Mouse (Mus musculus) liver, embryonic 15.5 days (tissue): Measurements from ENCODE around the gene Vwa3b. TPM values are rescaled to one million over a fixed set of nuclear protein-coding genes. Genes with fewer than 3 reads are reported as not detected.

Source experiments
- ATAC-seq: fragments of 200-750 bp; cut with Nextera tagmentation; 2 replicates; pipeline ENCODE4 v1.8.0; 2017; ENCODE audit warnings: moderate number of reproducible peaks, mild to moderate bottlenecking, moderate library complexity; ENCODE audit not compliant: insufficient read depth
- H3K27ac ChIP-seq: fragments of 300-500 bp; sonication (generic); replicated peaks from 2 replicates; pipeline ENCODE4 v1.5.1; 2015; ENCODE audit warnings: mild to moderate bottlenecking, inconsistent platforms
- H3K27me3 ChIP-seq: fragments of 300-500 bp; sonication (generic); 2 replicates; pipeline ENCODE4 v1.6.1; 2015; ENCODE audit warnings: mild to moderate bottlenecking, inconsistent platforms
- H3K36me3 ChIP-seq: fragments of 300-500 bp; sonication (generic); replicated peaks from 2 replicates; pipeline ENCODE4 v1.6.1; 2015; ENCODE audit warnings: moderate library complexity, mild to moderate bottlenecking, inconsistent platforms
- H3K4me1 ChIP-seq: fragments of 300-500 bp; sonication (generic); replicated peaks from 2 replicates; pipeline ENCODE4 v1.6.1; 2015; ENCODE audit warnings: inconsistent platforms
- H3K4me2 ChIP-seq: fragments of 300-500 bp; sonication (generic); 2 replicates; pipeline ENCODE4 v1.6.1; 2015; ENCODE audit warnings: moderate library complexity, mild to moderate bottlenecking, inconsistent platforms
- H3K4me3 ChIP-seq: fragments of 300-500 bp; sonication (generic); replicated peaks from 2 replicates; pipeline ENCODE4 v1.5.1; 2015; ENCODE audit warnings: mild to moderate bottlenecking, inconsistent platforms
- H3K9ac ChIP-seq: fragments of 300-500 bp; sonication (generic); 2 replicates; pipeline ENCODE4 v1.6.1; 2015; ENCODE audit warnings: moderate library complexity, mild to moderate bottlenecking, inconsistent platforms
- H3K9me3 ChIP-seq: fragments of 300-500 bp; sonication (generic); replicated peaks from 2 replicates; pipeline ENCODE4 v1.6.1; 2016; ENCODE audit warnings: inconsistent platforms
- whole genome bisulfite sequencing: fragments of 180-500 bp; shearing (Covaris S2); methylation state at CpG from one replicate; pipeline ENCODE4 v1.1.7; 2015; ENCODE audit warnings: mixed read lengths; ENCODE audit not compliant: insufficient replicate concordance; 5-methylcytosine and 5-hydroxymethylcytosine counted together
- polyA plus RNA-seq: library from polyadenylated mRNA; unstranded; fragments of >200 nt; fragmentation: Nextera tagmentation; extraction: Ambion mirVana; gene quantifications from 2 replicates; pipeline ENCODE4 v1.2.1, GENCODE M21; 2015

Vwa3b gene
- polyA plus RNA-seq, 1 experiment from 2014 or later: not detected

DNA sequence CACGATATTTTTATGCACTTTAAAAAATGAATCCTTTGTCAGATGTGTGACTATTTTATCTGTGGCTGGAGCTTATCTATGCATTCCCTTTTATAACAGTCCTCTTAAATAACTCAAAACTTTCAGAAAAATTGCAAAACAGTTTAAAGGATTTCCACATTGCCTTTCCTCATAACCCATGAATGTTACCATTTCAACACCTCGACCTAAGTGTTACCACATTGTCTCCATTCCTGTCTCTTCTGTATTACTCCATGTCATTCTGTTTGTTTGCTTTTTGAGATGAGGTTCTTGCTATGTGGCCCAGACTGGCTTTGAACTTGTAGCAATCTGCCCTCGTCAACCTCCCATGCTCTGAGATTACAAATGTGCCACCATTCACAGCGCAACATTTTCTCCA is 175.0 kb downstream of the Vwa3b start:
- no peaks in the 10 kb centered on the region for H3K36me3 ChIP-seq
- no peak for ATAC-seq
- H3K9me3 ChIP-seq: no peaks in the 10 kb centered on the region
- WGBS: 66% methylated on average over 4 of the region's 4 CpGs
- H3K27me3 ChIP-seq: no peaks in the 10 kb centered on the region
- H3K4me1 ChIP-seq: no peaks in the 10 kb centered on the region
- no peak overlapping the region for H3K9ac ChIP-seq
- H3K27ac ChIP-seq: no peak overlapping the region
- H3K4me3 ChIP-seq: no peak overlapping the region
- H3K4me2 ChIP-seq: no peak overlapping the region

- Histone ChIP-seq H3K9ac (no peak overlapping the region), H3K4me1 (no peaks in the 10 kb centered on the region), H3K4me3 (no peak overlapping the region), H3K4me2 (no peak overlapping the region), H3K27me3 (no peaks in the 10 kb centered on the region), H3K36me3 (no peaks in the 10 kb centered on the region), H3K27ac (no peak overlapping the region), H3K9me3 (no peaks in the 10 kb centered on the region)
- 74% methylated on average over 8 of the region's 8 CpGs for WGBS
- no peak for ATAC-seq
These were observed 181.3 kb downstream of the Vwa3b start for GRCm38 (mm10) chr1:37207743-37208142.

- Histone ChIP-seq H3K4me2 (no peak overlapping the region), H3K4me1 (no peaks in the 10 kb centered on the region), H3K27ac (no peak overlapping the region), H3K4me3 (no peak overlapping the region), H3K27me3 (no peaks in the 10 kb centered on the region; the same call in 1 of the 2 replicates), H3K36me3 (no peaks in the 10 kb centered on the region), H3K9me3 (no peaks in the 10 kb centered on the region), H3K9ac (no peak overlapping the region)
- ATAC-seq: no peak
- 70% methylated on average over 9 of the region's 9 CpGs for WGBS
These were observed 186.0 kb downstream of the Vwa3b start for GRCm38 (mm10) chr1:37212375-37212774.

GRCm38 (mm10) chr1:37214144-37214543 is 187.7 kb downstream of the Vwa3b start, which contains the start of gene Cnga3:
TSS of gene Cnga3 (plus strand) at chr1:37214434.
- H3K4me2 ChIP-seq: no peak within 1 kb of the TSS
- H3K27me3 ChIP-seq: no peaks in the 10 kb centered on the region; the same call in 1 of the 2 replicates
- ATAC-seq: no peak
- no peak within 1 kb of the TSS for H3K9ac ChIP-seq
- WGBS: 63% methylated on average over 1 of the region's 1 CpGs
- H3K27ac ChIP-seq: no peak within 1 kb of the TSS
- no peaks in the 10 kb centered on the region for H3K9me3 ChIP-seq
- no peaks in the 10 kb centered on the region for H3K4me1 ChIP-seq
- H3K36me3 ChIP-seq: no peaks in the 10 kb centered on the region
- H3K4me3 ChIP-seq: no peak within 1 kb of the TSS

DNA sequence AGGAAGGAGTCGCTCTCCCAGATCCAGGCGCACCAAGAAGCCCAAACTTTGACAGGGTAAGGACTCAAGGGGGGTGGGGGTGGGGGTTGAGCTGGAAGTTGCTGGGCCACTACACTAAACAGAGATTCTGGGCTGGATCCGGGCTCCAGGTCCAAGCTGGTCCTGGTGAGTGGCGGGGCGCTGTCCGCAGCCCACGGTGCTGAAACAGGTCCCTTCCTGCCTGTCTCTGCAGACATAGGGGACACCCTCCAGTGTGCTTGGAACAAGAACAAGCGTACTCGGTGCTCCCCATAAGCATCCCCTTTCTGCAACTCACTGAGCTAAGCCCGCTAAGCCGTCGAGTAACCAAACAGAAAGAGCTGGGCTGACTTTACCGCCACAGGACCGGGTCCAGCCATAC is 192.0 kb downstream of the Vwa3b start:
- H3K4me2 ChIP-seq: no peak overlapping the region
- no peak overlapping the region for H3K9ac ChIP-seq
- H3K27ac ChIP-seq: no peak overlapping the region
- ATAC-seq: no peak
- H3K4me3 ChIP-seq: no peak overlapping the region
- H3K4me1 ChIP-seq: no peaks in the 10 kb centered on the region
- 10% methylated on average over 14 of the region's 14 CpGs for WGBS
- no peaks in the 10 kb centered on the region for H3K27me3 ChIP-seq
- H3K9me3 ChIP-seq: no peaks in the 10 kb centered on the region
- no peaks in the 10 kb centered on the region for H3K36me3 ChIP-seq

GRCm38 (mm10) chr1:37219593-37219992 is 193.2 kb downstream of the Vwa3b start:
- Histone ChIP-seq H3K27me3 (no peaks in the 10 kb centered on the region), H3K27ac (no peak overlapping the region), H3K4me3 (no peak overlapping the region), H3K36me3 (no peaks in the 10 kb centered on the region), H3K4me1 (no peaks in the 10 kb centered on the region), H3K4me2 (no peak overlapping the region), H3K9ac (no peak overlapping the region), H3K9me3 (no peaks in the 10 kb centered on the region)
- 69% methylated on average over 5 of the region's 5 CpGs for WGBS
- ATAC-seq: no peak

DNA sequence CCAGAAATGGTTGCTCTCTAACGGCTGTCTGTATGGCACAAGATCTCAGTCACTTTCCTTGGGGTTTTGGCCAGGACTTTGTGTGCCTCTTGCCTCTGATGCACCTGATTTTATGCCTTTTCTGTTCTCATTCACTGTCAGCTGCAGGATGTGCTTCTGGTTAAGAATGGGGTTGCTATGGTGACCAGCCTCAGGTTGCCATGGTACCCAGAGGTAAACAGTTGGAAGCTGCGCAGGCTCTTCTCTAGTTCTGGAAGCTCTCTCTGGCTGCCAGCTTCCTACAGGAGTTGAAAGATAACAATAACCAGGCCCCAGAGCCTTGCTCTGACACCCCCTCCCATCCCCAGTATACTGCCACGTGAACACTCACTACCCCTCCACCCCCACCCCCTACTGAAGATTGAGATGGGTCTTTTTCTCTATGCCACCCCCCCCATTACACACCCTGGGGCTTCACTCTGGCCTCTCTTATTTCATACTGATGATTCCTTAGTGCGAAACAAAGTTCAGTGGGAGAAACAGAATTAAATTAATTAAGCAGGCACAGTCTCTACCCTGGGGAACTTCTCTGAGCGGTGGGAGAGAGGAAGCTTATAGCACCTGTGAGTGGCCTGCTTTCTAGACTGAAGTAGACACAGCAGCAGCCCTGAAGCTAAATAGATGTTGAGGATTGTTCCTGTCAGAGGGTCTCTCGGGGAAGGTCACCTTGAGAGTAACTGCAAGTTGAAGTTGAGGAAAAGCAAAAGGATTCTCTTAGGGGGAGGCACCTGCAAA is 193.9 kb downstream of the Vwa3b start:
- Histone ChIP-seq H3K9ac (no peak overlapping the region), H3K36me3 (no peaks in the 10 kb centered on the region), H3K4me3 (no peak overlapping the region), H3K9me3 (no peaks in the 10 kb centered on the region), H3K27me3 (no peaks in the 10 kb centered on the region), H3K4me1 (no peaks in the 10 kb centered on the region), H3K27ac (no peak overlapping the region), H3K4me2 (no peak overlapping the region)
- 40% methylated on average over 6 of the region's 6 CpGs for WGBS
- ATAC-seq: no peak

DNA sequence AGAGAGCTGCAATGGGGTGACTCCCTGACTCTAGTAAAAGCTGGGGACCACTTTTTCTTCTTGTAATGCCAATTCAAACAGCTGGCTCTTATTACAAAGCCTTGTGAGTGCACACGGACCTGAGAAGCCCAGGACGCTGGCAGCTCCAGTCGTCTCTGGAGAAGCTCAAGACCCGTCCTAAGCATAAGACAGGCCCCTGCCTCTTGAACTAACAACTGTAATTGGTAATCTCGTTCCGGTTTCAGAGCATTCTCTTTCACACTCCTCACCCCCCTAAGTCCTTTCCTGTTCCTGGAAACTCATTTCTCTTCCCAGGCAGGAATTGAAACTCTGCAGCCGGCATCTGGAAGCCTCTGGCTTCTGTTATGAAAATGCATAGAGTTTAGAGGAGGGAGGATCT is 195.6 kb downstream of the Vwa3b start:
- no peaks in the 10 kb centered on the region for H3K9me3 ChIP-seq
- H3K27ac ChIP-seq: no peak overlapping the region
- H3K36me3 ChIP-seq: no peaks in the 10 kb centered on the region
- no peaks in the 10 kb centered on the region for H3K4me1 ChIP-seq
- no peak for ATAC-seq
- H3K4me2 ChIP-seq: no peak overlapping the region
- H3K9ac ChIP-seq: no peak overlapping the region
- no peak overlapping the region for H3K4me3 ChIP-seq
- 44% methylated on average over 7 of the region's 7 CpGs for WGBS
- no peaks in the 10 kb centered on the region for H3K27me3 ChIP-seq

GRCm38 (mm10) chr1:37230404-37230803 is 204.0 kb downstream of the Vwa3b start:
- H3K27me3 ChIP-seq: no peaks in the 10 kb centered on the region
- H3K4me1 ChIP-seq: no peaks in the 10 kb centered on the region
- no peak overlapping the region for H3K9ac ChIP-seq
- H3K4me3 ChIP-seq: no peak overlapping the region
- H3K9me3 ChIP-seq: no peaks in the 10 kb centered on the region
- WGBS: 43% methylated on average over 6 of the region's 6 CpGs
- H3K27ac ChIP-seq: no peak overlapping the region
- no peak for ATAC-seq
- H3K36me3 ChIP-seq: no peaks in the 10 kb centered on the region
- no peak overlapping the region for H3K4me2 ChIP-seq

GRCm38 (mm10) chr1:37231295-37231701 is 204.9 kb downstream of the Vwa3b start:
- Histone ChIP-seq H3K4me3 (no peak overlapping the region), H3K4me2 (no peak overlapping the region), H3K9ac (no peak overlapping the region), H3K4me1 (no peaks in the 10 kb centered on the region), H3K9me3 (no peaks in the 10 kb centered on the region), H3K36me3 (no peaks in the 10 kb centered on the region), H3K27me3 (no peaks in the 10 kb centered on the region), H3K27ac (no peak overlapping the region)
- no peak for ATAC-seq
- WGBS: 61% methylated on average over 6 of the region's 6 CpGs
